Mouse (Mus musculus): Measurements from ENCODE around the gene Ppp1r3a. TPM values are rescaled to one million over a fixed set of nuclear protein-coding genes. Genes with fewer than 3 reads are reported as not detected.
"Not testable (repeated sequence)": the region's sequence is repeated elsewhere in the genome, so short reads cannot be mapped to it uniquely, and the experiment has no call there.

Gene Ppp1r3a
- polyA plus RNA-seq, 2 experiments, result 0.30 to 0.91 TPM

DNA sequence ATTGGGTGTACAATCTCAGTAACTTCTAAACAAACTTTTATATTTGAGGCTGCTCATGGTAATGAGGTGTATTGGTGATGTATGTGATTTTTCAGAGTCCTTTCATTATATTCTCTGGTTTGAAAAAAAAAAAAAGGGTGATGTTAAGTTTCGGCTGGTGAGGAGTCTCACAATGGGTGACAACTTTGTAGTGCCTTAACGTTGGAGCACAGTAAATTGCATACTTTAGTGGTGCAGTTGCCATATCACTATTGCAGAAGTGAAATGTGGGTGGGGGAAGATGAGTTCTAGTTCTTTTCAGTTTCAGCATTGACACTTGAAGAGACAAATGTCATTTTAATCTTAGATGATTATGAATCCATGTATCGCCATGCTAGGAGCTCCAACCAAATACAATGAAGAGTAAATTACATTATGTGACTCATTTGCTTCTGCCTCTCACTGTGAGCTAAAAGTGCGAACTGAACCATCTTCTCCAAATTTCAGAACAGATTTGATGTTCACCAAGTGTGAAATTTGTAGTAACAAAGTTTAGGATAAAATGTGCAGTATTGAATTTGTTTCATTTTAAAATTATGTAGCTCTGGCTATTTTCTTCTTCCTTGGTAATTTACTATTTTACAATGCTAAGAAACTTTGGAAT, 34.2 kb downstream of the Ppp1r3a start:
- H3K9ac ChIP-seq (ENCODE audit: low read depth, low read length, severe bottlenecking), result no peak overlapping the region
- no peaks in the 10 kb centered on the region for H3K4me1 ChIP-seq (ENCODE audit: control insufficient read depth, insufficient read depth, low read length)
- H3K36me3 ChIP-seq (ENCODE audit: control insufficient read depth, insufficient read depth, low read length), result no peaks in the 10 kb centered on the region
- 76% methylated on average over 4 of the region's 4 CpGs for WGBS
- no peak for DNase-seq (ENCODE audit: low spot score)
- TF ChIP-seq POLR2A (IDR thresholded peaks at IDR 0.05; ENCODE audit: borderline replicate concordance, extremely low read depth, insufficient read depth, insufficient read length), result no peak
- ATAC-seq (ENCODE audit: low FRiP score, low read depth), result no peak
- H3K4me3 ChIP-seq (replicated peaks; ENCODE audit: low read length), result no peak overlapping the region
- no peak overlapping the region for H3K27ac ChIP-seq (replicated peaks; ENCODE audit: low read depth, low read length)
- H3K4me2 ChIP-seq (replicated peaks; ENCODE audit: low read depth, low read length, severe bottlenecking), result no peak overlapping the region
- H3K27me3 ChIP-seq (ENCODE audit: control insufficient read depth, insufficient read depth, low read length), result no peaks in the 10 kb centered on the region
- no peaks in the 10 kb centered on the region for H3K9me3 ChIP-seq (ENCODE audit: control insufficient read depth, low read length)

GRCm38 (mm10) chr6:14720110-14720771, 34.8 kb downstream of the Ppp1r3a start:
- Histone ChIP-seq H3K4me3 (replicated peaks; ENCODE audit: low read length) (no peak overlapping the region), H3K27me3 (ENCODE audit: control insufficient read depth, insufficient read depth, low read length) (no peaks in the 10 kb centered on the region), H3K27ac (replicated peaks; ENCODE audit: low read depth, low read length) (no peak overlapping the region), H3K36me3 (ENCODE audit: control insufficient read depth, insufficient read depth, low read length) (no peaks in the 10 kb centered on the region), H3K9me3 (ENCODE audit: control insufficient read depth, low read length) (no peaks in the 10 kb centered on the region), H3K9ac (ENCODE audit: low read depth, low read length, severe bottlenecking) (no peak overlapping the region), H3K4me2 (replicated peaks; ENCODE audit: low read depth, low read length, severe bottlenecking) (no peak overlapping the region), H3K4me1 (ENCODE audit: control insufficient read depth, insufficient read depth, low read length) (no peaks in the 10 kb centered on the region)
- ATAC-seq (ENCODE audit: low FRiP score, low read depth) (no peak), DNase-seq (ENCODE audit: low spot score) (no peak)
- 74% methylated on average over 6 of the region's 6 CpGs for WGBS
- TF ChIP-seq POLR2A (IDR thresholded peaks at IDR 0.05; ENCODE audit: borderline replicate concordance, extremely low read depth, insufficient read depth, insufficient read length), result no peak

DNA sequence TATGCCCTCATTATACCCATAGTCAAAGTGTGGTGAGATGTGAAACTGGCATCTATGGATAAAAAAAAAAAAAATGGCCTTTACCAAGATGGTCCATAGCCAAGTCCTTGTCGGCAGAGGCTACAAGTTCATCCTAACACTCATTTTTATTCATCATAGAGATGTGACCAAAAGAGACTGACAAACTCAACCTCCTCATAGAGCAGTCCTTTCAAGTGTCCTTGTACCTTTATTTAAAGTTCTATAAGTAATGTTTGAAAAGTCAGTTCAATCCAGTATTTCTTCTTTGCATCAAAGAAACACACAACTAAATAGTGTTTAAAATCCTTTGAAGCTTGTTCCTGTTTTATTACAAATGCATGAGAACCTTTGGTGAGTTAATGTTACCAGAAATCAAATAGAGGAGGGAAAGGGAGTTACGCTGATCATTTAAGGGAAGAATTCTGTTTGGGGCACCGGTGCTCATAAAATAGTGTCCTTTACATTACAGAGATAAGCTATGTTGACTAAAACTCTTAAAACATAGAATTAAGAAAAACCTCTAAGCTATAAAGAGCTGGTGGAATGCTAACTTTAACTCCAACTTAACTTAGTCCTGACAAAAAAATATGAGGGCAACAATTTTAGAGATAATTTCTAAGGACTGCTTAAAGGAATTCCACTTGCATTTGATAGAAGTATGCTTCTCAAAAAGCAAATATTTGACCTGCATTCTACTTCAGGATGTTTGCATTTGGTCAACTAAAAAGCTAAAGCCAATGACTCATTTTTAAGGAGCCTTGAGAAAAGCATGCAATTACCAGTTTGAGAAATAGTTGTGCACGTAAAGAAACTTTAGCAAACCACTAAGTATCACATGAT, 39.7 kb downstream of the Ppp1r3a start:
- no peaks in the 10 kb centered on the region for H3K36me3 ChIP-seq (ENCODE audit: control insufficient read depth, insufficient read depth, low read length)
- no peak overlapping the region for H3K9ac ChIP-seq (ENCODE audit: low read depth, low read length, severe bottlenecking)
- WGBS, result 88% methylated on average over 4 of the region's 4 CpGs
- no peak overlapping the region for H3K27ac ChIP-seq (replicated peaks; ENCODE audit: low read depth, low read length)
- H3K27me3 ChIP-seq (ENCODE audit: control insufficient read depth, insufficient read depth, low read length), result no peaks in the 10 kb centered on the region
- DNase-seq (ENCODE audit: low spot score), result no peak
- no peak overlapping the region for H3K4me2 ChIP-seq (replicated peaks; ENCODE audit: low read depth, low read length, severe bottlenecking)
- TF ChIP-seq POLR2A (IDR thresholded peaks at IDR 0.05; ENCODE audit: borderline replicate concordance, extremely low read depth, insufficient read depth, insufficient read length), result no peak
- no peaks in the 10 kb centered on the region for H3K4me1 ChIP-seq (ENCODE audit: control insufficient read depth, insufficient read depth, low read length)
- H3K4me3 ChIP-seq (replicated peaks; ENCODE audit: low read length), result no peak overlapping the region
- ATAC-seq (ENCODE audit: low FRiP score, low read depth), result no peak
- no peaks in the 10 kb centered on the region for H3K9me3 ChIP-seq (ENCODE audit: control insufficient read depth, low read length)

GRCm38 (mm10) chr6:14712146-14712545, 42.9 kb downstream of the Ppp1r3a start:
- no peak overlapping the region for H3K4me2 ChIP-seq (replicated peaks; ENCODE audit: low read depth, low read length, severe bottlenecking)
- H3K27ac ChIP-seq (replicated peaks; ENCODE audit: low read depth, low read length), result no peak overlapping the region
- no peaks in the 10 kb centered on the region for H3K36me3 ChIP-seq (ENCODE audit: control insufficient read depth, insufficient read depth, low read length)
- no peaks in the 10 kb centered on the region for H3K27me3 ChIP-seq (ENCODE audit: control insufficient read depth, insufficient read depth, low read length)
- ATAC-seq (ENCODE audit: low FRiP score, low read depth) (no peak), DNase-seq (ENCODE audit: low spot score) (no peak)
- no peaks in the 10 kb centered on the region for H3K4me1 ChIP-seq (ENCODE audit: control insufficient read depth, insufficient read depth, low read length)
- no peak overlapping the region for H3K4me3 ChIP-seq (replicated peaks; ENCODE audit: low read length)
- no peak overlapping the region for H3K9ac ChIP-seq (ENCODE audit: low read depth, low read length, severe bottlenecking)
- no peak for TF ChIP-seq POLR2A (IDR thresholded peaks at IDR 0.05; ENCODE audit: borderline replicate concordance, extremely low read depth, insufficient read depth, insufficient read length)
- WGBS, result 44% methylated on average over 2 of the region's 2 CpGs
- no peaks in the 10 kb centered on the region for H3K9me3 ChIP-seq (ENCODE audit: control insufficient read depth, low read length)

GRCm38 (mm10) chr6:14700030-14700429, 55.0 kb downstream of the Ppp1r3a start:
- no peak overlapping the region for H3K4me3 ChIP-seq (replicated peaks; ENCODE audit: low read length)
- no peak for DNase-seq (ENCODE audit: low spot score)
- H3K4me1 ChIP-seq (ENCODE audit: control insufficient read depth, insufficient read depth, low read length), result no peaks in the 10 kb centered on the region
- H3K36me3 ChIP-seq (ENCODE audit: control insufficient read depth, insufficient read depth, low read length), result no peaks in the 10 kb centered on the region
- H3K4me2 ChIP-seq (replicated peaks; ENCODE audit: low read depth, low read length, severe bottlenecking), result no peak overlapping the region
- H3K9ac ChIP-seq (ENCODE audit: low read depth, low read length, severe bottlenecking), result no peak overlapping the region
- no peak for TF ChIP-seq POLR2A (IDR thresholded peaks at IDR 0.05; ENCODE audit: borderline replicate concordance, extremely low read depth, insufficient read depth, insufficient read length)
- H3K9me3 ChIP-seq (ENCODE audit: control insufficient read depth, low read length), result no peaks in the 10 kb centered on the region
- no peak overlapping the region for H3K27ac ChIP-seq (replicated peaks; ENCODE audit: low read depth, low read length)
- H3K27me3 ChIP-seq (ENCODE audit: control insufficient read depth, insufficient read depth, low read length), result no peaks in the 10 kb centered on the region
- no peak for ATAC-seq (ENCODE audit: low FRiP score, low read depth)

DNA sequence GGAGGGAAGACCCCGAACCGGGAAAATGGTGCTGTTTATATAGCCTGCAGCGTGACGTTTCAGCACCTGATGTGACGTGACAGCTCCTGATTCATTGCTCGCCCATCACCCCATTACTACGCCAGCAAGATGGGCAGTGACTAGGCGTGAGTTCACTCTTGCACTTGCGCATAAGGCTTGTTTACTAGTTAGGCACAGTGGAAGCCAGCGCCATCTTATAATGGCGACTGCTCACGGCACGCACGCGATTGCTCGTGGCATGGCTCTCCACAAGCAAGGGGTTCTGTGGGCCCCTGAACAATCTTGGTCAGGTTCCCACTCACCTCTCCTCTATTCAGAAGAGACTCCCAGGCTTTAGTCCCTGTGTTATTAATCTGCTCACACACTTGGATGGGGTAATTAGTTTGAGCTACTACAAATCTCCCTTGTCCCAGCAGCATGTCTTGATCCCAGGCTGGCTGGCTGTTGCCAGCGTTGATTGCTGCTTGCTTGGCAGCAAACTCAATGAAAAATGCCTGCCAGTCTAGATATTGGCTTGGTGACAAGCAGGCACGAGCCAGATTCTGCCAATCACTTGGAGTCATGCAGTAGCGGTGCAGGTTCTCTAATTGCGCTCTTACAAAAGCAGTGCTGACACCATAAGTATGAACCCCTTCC, 75.7 kb downstream of the Ppp1r3a start:
- H3K4me1 ChIP-seq (ENCODE audit: control insufficient read depth, insufficient read depth, low read length); ATAC-seq (ENCODE audit: low FRiP score, low read depth); H3K9me3 ChIP-seq (ENCODE audit: control insufficient read depth, low read length); H3K27ac ChIP-seq (replicated peaks; ENCODE audit: low read depth, low read length); H3K27me3 ChIP-seq (ENCODE audit: control insufficient read depth, insufficient read depth, low read length); DNase-seq (ENCODE audit: low spot score); H3K4me2 ChIP-seq (replicated peaks; ENCODE audit: low read depth, low read length, severe bottlenecking); H3K4me3 ChIP-seq (replicated peaks; ENCODE audit: low read length); H3K36me3 ChIP-seq (ENCODE audit: control insufficient read depth, insufficient read depth, low read length); H3K9ac ChIP-seq (ENCODE audit: low read depth, low read length, severe bottlenecking): not testable (repeated sequence)
- WGBS, result 90% methylated on average over 20 of the region's 20 CpGs

DNA sequence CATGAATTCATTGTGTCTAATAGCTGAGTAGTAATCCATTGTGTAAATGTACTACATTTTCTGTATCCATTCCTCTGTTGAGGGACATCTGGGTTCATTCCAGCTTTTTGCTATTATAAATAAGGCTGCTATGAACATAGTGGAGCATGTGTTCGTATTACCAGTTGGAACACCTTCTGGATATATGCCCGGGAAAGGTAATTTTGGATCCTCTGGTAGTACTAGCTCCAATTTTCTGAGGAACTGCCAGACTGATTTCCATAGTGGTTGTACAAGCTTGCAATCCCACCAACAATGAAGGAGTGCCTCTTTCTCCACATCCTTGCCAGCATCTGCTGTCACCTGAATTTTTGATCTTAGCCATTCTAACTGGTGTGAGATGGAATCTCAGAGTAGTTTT, 86.1 kb downstream of the Ppp1r3a start:
- H3K4me1 ChIP-seq (ENCODE audit: control insufficient read depth, insufficient read depth, low read length); H3K9me3 ChIP-seq (ENCODE audit: control insufficient read depth, low read length); H3K27me3 ChIP-seq (ENCODE audit: control insufficient read depth, insufficient read depth, low read length); ATAC-seq (ENCODE audit: low FRiP score, low read depth); H3K9ac ChIP-seq (ENCODE audit: low read depth, low read length, severe bottlenecking); H3K27ac ChIP-seq (replicated peaks; ENCODE audit: low read depth, low read length); H3K4me2 ChIP-seq (replicated peaks; ENCODE audit: low read depth, low read length, severe bottlenecking); H3K4me3 ChIP-seq (replicated peaks; ENCODE audit: low read length); DNase-seq (ENCODE audit: low spot score); H3K36me3 ChIP-seq (ENCODE audit: control insufficient read depth, insufficient read depth, low read length): not testable (repeated sequence)
- WGBS, result 89% methylated on average over 2 of the region's 2 CpGs
